Mouse (Mus musculus) cortical plate, adult 2 months (tissue): ENCODE data around the gene Fbxw11.

Experiments used
- CTCF ChIP-seq: fragments of 200-500 bp; IDR thresholded peaks from 2 replicates; pipeline ENCODE4 v1.5.1; 2011; ENCODE audit warnings: mild to moderate bottlenecking, control low read depth, low read length; ENCODE audit not compliant: insufficient read depth; ENCODE audit errors: extremely low read depth
- POLR2A ChIP-seq: fragments of 200-500 bp; IDR thresholded peaks from 2 replicates; pipeline ENCODE4 v1.6.1; 2011; ENCODE audit warnings: mild to moderate bottlenecking, low read length, control low read depth; ENCODE audit not compliant: insufficient read depth; ENCODE audit errors: extremely low read depth

GRCm38 (mm10) chr11:32676777-32677176 lies 34.3 kb downstream of the Fbxw11 start:
- TF ChIP-seq CTCF (no peak), POLR2A (no peak)
